Mouse (Mus musculus): Measurements from ENCODE around the gene Abcc4. TPM values are rescaled to one million over a fixed set of nuclear protein-coding genes. Genes with fewer than 3 reads are reported as not detected.
"Not testable (repeated sequence)": the region's sequence is repeated elsewhere in the genome, so short reads cannot be mapped to it uniquely, and the experiment has no call there.

Gene Abcc4
- polyA plus RNA-seq, 1 experiment = 0.96 TPM

DNA sequence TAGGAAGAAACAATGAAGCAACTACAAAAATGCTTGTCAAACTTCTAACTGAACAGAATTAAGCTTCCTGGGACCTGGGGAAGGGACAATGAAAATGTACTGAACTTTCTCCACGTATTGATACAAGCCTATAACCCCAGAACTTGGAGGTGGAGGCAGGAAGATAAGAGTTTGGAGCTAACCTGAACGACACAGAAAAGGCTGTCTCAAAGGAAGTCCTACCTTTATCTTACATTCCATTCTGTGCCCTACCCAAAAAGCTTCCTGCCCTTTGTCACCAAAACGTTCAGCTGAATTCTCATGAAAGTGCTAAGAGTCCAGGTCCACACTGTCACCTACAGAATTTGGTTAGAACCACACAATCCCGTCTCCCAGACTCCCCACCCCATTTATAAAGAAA, 48.8 kb downstream of the Abcc4 start:
- no peaks in the 10 kb centered on the region for H3K4me1 ChIP-seq (ENCODE audit: control insufficient read depth, insufficient read depth, low read length)
- no peak overlapping the region for H3K27ac ChIP-seq (ENCODE audit: control insufficient read depth, insufficient read depth, low read depth, low read length)
- H3K27me3 ChIP-seq (ENCODE audit: control insufficient read depth, insufficient read depth, low read length) = no peaks in the 10 kb centered on the region
- H3K4me3 ChIP-seq (ENCODE audit: control insufficient read depth, low read depth, low read length) = no peak overlapping the region
- no peak for TF ChIP-seq CTCF (IDR thresholded peaks at IDR 0.05; ENCODE audit: control insufficient read depth, insufficient read depth, insufficient replicate concordance, low read depth, low read length)
- TF ChIP-seq POLR2A (IDR thresholded peaks at IDR 0.05; ENCODE audit: control insufficient read depth, low read depth, low read length) = no peak
- H3K36me3 ChIP-seq (ENCODE audit: control insufficient read depth, insufficient read depth, low read length) = no peaks in the 10 kb centered on the region

DNA sequence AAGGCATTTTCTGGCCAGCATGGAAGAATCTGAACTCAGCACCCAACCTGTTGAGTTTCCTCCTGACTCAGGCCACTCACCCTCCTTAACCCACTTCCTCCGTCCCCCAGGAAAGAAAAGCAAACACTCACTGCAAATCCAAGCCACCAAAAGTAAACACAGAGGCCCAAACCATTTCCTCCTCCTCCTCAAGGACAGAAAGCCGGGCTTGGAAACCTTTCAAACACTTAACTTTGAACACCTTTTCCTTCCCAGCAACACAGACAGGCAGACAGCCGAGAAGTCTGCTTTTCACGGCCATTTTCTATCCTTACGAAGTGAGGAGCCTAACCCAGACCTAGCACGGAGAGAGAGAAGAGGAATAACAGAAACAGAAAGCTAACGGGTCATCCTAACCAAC, 50.0 kb downstream of the Abcc4 start:
- Histone ChIP-seq H3K27me3 (ENCODE audit: control insufficient read depth, insufficient read depth, low read length) (no peaks in the 10 kb centered on the region), H3K27ac (ENCODE audit: control insufficient read depth, insufficient read depth, low read depth, low read length) (no peak overlapping the region), H3K4me1 (ENCODE audit: control insufficient read depth, insufficient read depth, low read length) (no peaks in the 10 kb centered on the region), H3K4me3 (ENCODE audit: control insufficient read depth, low read depth, low read length) (no peak overlapping the region), H3K36me3 (ENCODE audit: control insufficient read depth, insufficient read depth, low read length) (no peaks in the 10 kb centered on the region)
- TF ChIP-seq POLR2A (IDR thresholded peaks at IDR 0.05; ENCODE audit: control insufficient read depth, low read depth, low read length) (no peak), CTCF (IDR thresholded peaks at IDR 0.05; ENCODE audit: control insufficient read depth, insufficient read depth, insufficient replicate concordance, low read depth, low read length) (no peak)

DNA sequence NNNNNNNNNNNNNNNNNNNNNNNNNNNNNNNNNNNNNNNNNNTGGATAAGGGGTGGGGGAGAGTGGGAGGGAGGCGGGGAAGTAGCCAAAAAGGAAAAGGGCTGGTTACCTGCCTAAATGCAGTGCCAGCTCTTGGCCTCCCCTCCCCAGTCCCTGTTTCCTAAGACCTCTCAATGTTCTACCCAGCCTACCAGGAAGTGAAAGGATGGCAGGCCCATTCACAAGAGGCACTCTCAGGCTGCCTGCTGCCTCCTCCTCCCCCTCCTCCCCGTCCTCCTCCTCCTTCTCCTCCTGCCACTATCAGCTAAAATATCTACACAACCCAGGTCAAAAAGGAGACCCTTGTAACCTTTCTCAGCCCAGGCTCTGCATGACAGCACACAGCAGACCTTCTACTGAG, 51.1 kb downstream of the Abcc4 start:
- Histone ChIP-seq H3K27ac (ENCODE audit: control insufficient read depth, insufficient read depth, low read depth, low read length) (no peak overlapping the region), H3K36me3 (ENCODE audit: control insufficient read depth, insufficient read depth, low read length) (no peaks in the 10 kb centered on the region), H3K27me3 (ENCODE audit: control insufficient read depth, insufficient read depth, low read length) (no peaks in the 10 kb centered on the region), H3K4me3 (ENCODE audit: control insufficient read depth, low read depth, low read length) (no peak overlapping the region), H3K4me1 (ENCODE audit: control insufficient read depth, insufficient read depth, low read length) (no peaks in the 10 kb centered on the region)
- TF ChIP-seq POLR2A (IDR thresholded peaks at IDR 0.05; ENCODE audit: control insufficient read depth, low read depth, low read length) = no peak
- no peak for TF ChIP-seq CTCF (IDR thresholded peaks at IDR 0.05; ENCODE audit: control insufficient read depth, insufficient read depth, insufficient replicate concordance, low read depth, low read length)

DNA sequence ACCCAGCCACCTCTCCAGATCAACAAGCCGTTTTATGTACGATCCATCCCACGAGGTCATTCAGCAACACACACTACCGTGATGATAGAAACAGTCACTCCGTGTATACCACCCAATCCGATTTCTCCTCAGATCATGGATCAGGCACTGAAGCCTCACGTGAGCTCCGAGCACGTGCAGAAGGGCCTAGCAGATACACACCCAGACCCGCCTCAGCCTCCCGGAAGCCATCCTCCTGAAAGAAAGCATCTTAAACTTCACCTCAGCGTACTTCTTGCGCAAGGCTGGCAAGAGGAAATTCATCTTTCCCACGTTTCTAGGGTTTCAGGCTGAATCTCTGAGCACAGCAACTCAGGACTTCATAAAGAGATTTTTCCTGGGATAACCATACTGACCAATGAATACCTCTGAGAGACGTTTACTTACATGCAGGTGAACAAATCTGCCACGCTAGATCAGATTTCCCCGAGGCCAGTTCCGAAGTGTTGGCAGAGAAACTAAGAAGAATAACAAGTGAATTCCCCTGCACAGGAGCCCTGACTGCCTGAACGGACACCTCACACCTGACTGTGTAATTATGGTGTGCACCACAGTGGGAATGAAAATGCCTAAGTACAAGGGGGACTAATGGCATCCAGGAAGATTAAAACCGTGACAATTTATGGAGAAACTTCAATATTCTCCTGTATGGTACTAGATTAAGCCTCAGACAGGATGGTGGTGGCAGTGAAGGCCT, 54.1 kb downstream of the Abcc4 start:
- TF ChIP-seq CTCF (IDR thresholded peaks at IDR 0.05; ENCODE audit: control insufficient read depth, insufficient read depth, insufficient replicate concordance, low read depth, low read length) = no peak
- no peak for TF ChIP-seq POLR2A (IDR thresholded peaks at IDR 0.05; ENCODE audit: control insufficient read depth, low read depth, low read length)
- H3K27me3 ChIP-seq (ENCODE audit: control insufficient read depth, insufficient read depth, low read length) = no peaks in the 10 kb centered on the region
- no peak overlapping the region for H3K4me3 ChIP-seq (ENCODE audit: control insufficient read depth, low read depth, low read length)
- no peaks in the 10 kb centered on the region for H3K36me3 ChIP-seq (ENCODE audit: control insufficient read depth, insufficient read depth, low read length)
- H3K27ac ChIP-seq (ENCODE audit: control insufficient read depth, insufficient read depth, low read depth, low read length) = no peak overlapping the region
- no peaks in the 10 kb centered on the region for H3K4me1 ChIP-seq (ENCODE audit: control insufficient read depth, insufficient read depth, low read length)

DNA sequence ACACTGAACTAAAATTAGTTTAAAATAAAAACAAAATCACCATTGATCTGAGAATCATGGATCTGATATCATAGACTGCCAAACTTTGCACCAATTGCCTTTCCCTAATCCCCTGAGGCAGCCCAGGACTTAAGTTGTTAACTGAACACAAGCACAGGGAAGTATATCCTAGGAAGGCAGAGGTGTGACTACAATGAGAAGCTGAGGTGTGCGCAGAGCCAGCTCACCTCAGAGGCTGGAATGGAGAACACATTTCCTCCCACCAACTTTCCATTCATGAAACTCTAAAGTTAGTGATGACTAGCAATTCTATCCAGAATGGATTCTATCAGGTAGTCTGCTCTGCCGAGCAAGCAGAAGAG, 56.1 kb downstream of the Abcc4 start:
- H3K36me3 ChIP-seq (ENCODE audit: control insufficient read depth, insufficient read depth, low read length) = no peaks in the 10 kb centered on the region
- H3K27ac ChIP-seq (ENCODE audit: control insufficient read depth, insufficient read depth, low read depth, low read length) = no peak overlapping the region
- no peaks in the 10 kb centered on the region for H3K4me1 ChIP-seq (ENCODE audit: control insufficient read depth, insufficient read depth, low read length)
- H3K4me3 ChIP-seq (ENCODE audit: control insufficient read depth, low read depth, low read length) = no peak overlapping the region
- no peaks in the 10 kb centered on the region for H3K27me3 ChIP-seq (ENCODE audit: control insufficient read depth, insufficient read depth, low read length)
- TF ChIP-seq CTCF (IDR thresholded peaks at IDR 0.05; ENCODE audit: control insufficient read depth, insufficient read depth, insufficient replicate concordance, low read depth, low read length) = no peak
- TF ChIP-seq POLR2A (IDR thresholded peaks at IDR 0.05; ENCODE audit: control insufficient read depth, low read depth, low read length) = no peak

DNA sequence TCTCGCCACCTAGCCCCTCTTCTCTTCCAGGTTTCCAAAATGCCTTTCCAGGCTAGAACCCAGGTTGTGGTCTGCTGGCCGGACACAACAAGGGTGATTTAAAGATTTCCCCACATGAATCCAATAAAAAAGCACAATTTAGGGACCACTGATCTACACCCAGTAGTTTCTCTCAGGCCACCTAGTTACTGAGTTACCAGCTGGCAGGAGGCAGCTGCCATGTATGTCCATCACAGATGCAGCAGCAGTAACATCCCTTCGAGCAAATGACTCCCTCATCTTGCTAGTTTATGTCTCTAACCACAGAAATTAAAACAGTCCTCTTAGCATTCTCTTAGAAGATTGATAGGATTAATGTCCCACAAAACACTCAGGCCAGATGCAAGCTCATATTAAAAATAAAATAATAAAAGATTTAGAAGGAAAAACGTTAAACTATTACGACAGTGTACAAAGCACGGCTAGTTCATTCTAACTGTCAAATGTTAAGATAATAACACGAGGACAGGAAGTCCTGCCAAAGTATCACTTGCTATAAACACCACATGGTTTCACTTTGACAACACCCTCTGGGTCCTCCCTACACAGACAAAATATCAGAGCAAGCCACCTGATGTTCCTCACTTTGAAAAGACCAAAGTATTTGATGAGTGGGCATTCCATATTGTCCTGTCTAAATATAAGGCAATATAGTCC, 56.7 kb downstream of the Abcc4 start:
- Histone ChIP-seq H3K4me3 (ENCODE audit: control insufficient read depth, low read depth, low read length) (no peak overlapping the region), H3K27ac (ENCODE audit: control insufficient read depth, insufficient read depth, low read depth, low read length) (no peak overlapping the region), H3K4me1 (ENCODE audit: control insufficient read depth, insufficient read depth, low read length) (no peaks in the 10 kb centered on the region), H3K27me3 (ENCODE audit: control insufficient read depth, insufficient read depth, low read length) (no peaks in the 10 kb centered on the region), H3K36me3 (ENCODE audit: control insufficient read depth, insufficient read depth, low read length) (no peaks in the 10 kb centered on the region)
- no peak for TF ChIP-seq CTCF (IDR thresholded peaks at IDR 0.05; ENCODE audit: control insufficient read depth, insufficient read depth, insufficient replicate concordance, low read depth, low read length)
- TF ChIP-seq POLR2A (IDR thresholded peaks at IDR 0.05; ENCODE audit: control insufficient read depth, low read depth, low read length) = no peak

DNA sequence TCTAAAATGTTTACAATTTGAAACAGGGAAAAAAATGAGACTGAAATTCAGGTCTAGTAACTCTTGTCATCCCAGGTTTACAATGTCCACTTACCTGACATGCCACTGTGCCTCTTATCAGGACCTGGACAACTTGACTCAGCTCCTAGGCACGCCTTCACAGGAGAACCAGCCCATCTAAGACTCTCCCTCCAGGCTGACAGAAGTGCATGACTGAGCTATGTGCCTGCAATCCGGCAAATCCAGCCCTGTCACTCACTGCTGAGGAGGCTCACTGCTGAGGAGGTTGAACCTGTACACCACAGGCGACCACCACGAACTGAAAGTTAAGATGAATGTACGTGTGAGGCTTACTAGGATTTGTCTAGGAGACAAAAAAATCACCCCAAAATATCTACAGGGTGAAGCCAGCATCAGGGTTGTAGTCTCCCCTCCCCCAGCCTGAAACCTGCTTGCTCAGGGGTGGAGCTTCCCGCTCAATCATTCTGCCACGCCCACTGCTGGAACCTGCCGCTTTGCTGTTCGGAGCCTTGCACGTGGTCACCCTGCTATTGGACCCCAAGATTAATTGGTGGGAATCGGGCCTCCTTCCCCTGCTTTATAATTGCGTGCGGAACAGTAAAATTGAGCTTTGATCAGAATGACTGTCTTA, 63.0 kb downstream of the Abcc4 start:
- H3K36me3 ChIP-seq (ENCODE audit: control insufficient read depth, insufficient read depth, low read length); H3K27ac ChIP-seq (ENCODE audit: control insufficient read depth, insufficient read depth, low read depth, low read length); H3K4me1 ChIP-seq (ENCODE audit: control insufficient read depth, insufficient read depth, low read length); H3K27me3 ChIP-seq (ENCODE audit: control insufficient read depth, insufficient read depth, low read length); H3K4me3 ChIP-seq (ENCODE audit: control insufficient read depth, low read depth, low read length): not testable (repeated sequence)

Measured in testis, adult 2 months (tissue).